Mouse (Mus musculus) heart, embryonic 13.5 days (tissue): ENCODE results near the gene Trp53tg5. TPM values are rescaled to one million over a fixed set of nuclear protein-coding genes. Genes with fewer than 3 reads are reported as not detected.
A peak's percentile ranks its signal among the peaks of the same experiment; 100 is the strongest.

Experiments
- ATAC-seq: fragments of 200-750 bp; cut with Nextera tagmentation; 2 replicates; pipeline ENCODE4 v1.8.0; 2017; ENCODE audit warnings: moderate TSS enrichment; ENCODE audit not compliant: insufficient number of reproducible peaks, low FRiP score, low TSS enrichment; ENCODE audit errors: extremely low read depth
- H3K27ac ChIP-seq: fragments of 300-500 bp; sonication (generic); replicated peaks from 2 replicates; pipeline ENCODE4 v1.5.1; 2015; ENCODE audit warnings: moderate library complexity, mild to moderate bottlenecking, inconsistent platforms
- H3K27me3 ChIP-seq: fragments of 300-500 bp; sonication (generic); replicated peaks from 2 replicates; pipeline ENCODE4 v1.6.1; 2015; ENCODE audit warnings: mild to moderate bottlenecking, inconsistent platforms
- H3K36me3 ChIP-seq: fragments of 300-500 bp; sonication (generic); 2 replicates; pipeline ENCODE4 v1.6.1; 2015; ENCODE audit warnings: mild to moderate bottlenecking, inconsistent platforms
- H3K4me1 ChIP-seq: fragments of 300-500 bp; sonication (generic); 2 replicates; pipeline ENCODE4 v1.6.1; 2015; ENCODE audit warnings: inconsistent platforms
- H3K4me2 ChIP-seq: fragments of 300-500 bp; sonication (generic); 2 replicates; pipeline ENCODE4 v1.6.1; 2015; ENCODE audit warnings: inconsistent platforms, mild to moderate bottlenecking, moderate library complexity
- H3K4me3 ChIP-seq: fragments of 300-500 bp; sonication (generic); 2 replicates; pipeline ENCODE4 v1.5.1; 2015; ENCODE audit warnings: moderate library complexity, mild to moderate bottlenecking, inconsistent platforms
- H3K9ac ChIP-seq: fragments of 300-500 bp; sonication (generic); 2 replicates; pipeline ENCODE4 v1.6.1; 2015; ENCODE audit warnings: inconsistent platforms, mild to moderate bottlenecking, moderate library complexity
- H3K9me3 ChIP-seq: fragments of 300-500 bp; sonication (generic); 2 replicates; pipeline ENCODE4 v1.6.1; 2016; ENCODE audit warnings: inconsistent platforms
- WGBS: fragments of 180-500 bp; shearing (Covaris S2); methylation state at CpG from one replicate; pipeline ENCODE4 v1.1.7; 2015; ENCODE audit warnings: mixed read lengths; 5-methylcytosine and 5-hydroxymethylcytosine counted together
- polyA plus RNA-seq: library from polyadenylated mRNA; unstranded; fragments of >200 nt; fragmentation: Nextera tagmentation; extraction: Ambion mirVana; gene quantifications from 2 replicates; pipeline ENCODE4 v1.2.1, GENCODE M21; 2015

The Trp53tg5 gene
- polyA plus RNA-seq, 1 experiment from 2014 or later = not detected

- Histone ChIP-seq H3K36me3 (no peaks in the 10 kb centered on the region; the same call in 1 of the 2 replicates), H3K4me2 (no peak overlapping the region), H3K9me3 (no peaks in the 10 kb centered on the region), H3K9ac (no peak overlapping the region), H3K27me3 (no peaks in the 10 kb centered on the region), H3K4me3 (no peak overlapping the region), H3K27ac (peak overlapping the region; percentile 66), H3K4me1 (0 out of 2 replicates have a peak, but pooled peaks cover 4% of the 10 kb centered on the region)
- no peak for ATAC-seq
- 48% methylated on average over 11 of the region's 14 CpGs for WGBS
Measured at GRCm38 (mm10) chr2:164512121-164512909, 38.8 kb upstream of the Trp53tg5 start.

GRCm38 (mm10) chr2:164510621-164511190 is 37.2 kb upstream of the Trp53tg5 start:
- Histone ChIP-seq H3K9ac (no peak overlapping the region; the same call in 1 of the 2 replicates), H3K36me3 (peaks cover 15% of the 10 kb centered on the region), H3K4me1 (0 out of 2 replicates have a peak, but pooled peaks cover 4% of the 10 kb centered on the region), H3K27me3 (no peaks in the 10 kb centered on the region), H3K4me3 (no peak overlapping the region), H3K27ac (no peak overlapping the region), H3K4me2 (no peak overlapping the region), H3K9me3 (no peaks in the 10 kb centered on the region)
- no peak for ATAC-seq
- WGBS = 30% methylated on average over 4 of the region's 5 CpGs

GRCm38 (mm10) chr2:164507811-164508210 is 34.3 kb upstream of the Trp53tg5 start:
- no peaks in the 10 kb centered on the region for H3K27me3 ChIP-seq
- no peak for ATAC-seq

GRCm38 (mm10) chr2:164505619-164506347 is 32.3 kb upstream of the Trp53tg5 start:
- H3K27me3 ChIP-seq = no peaks in the 10 kb centered on the region
- H3K9me3 ChIP-seq = peaks cover 11% of the 10 kb centered on the region
- no peak overlapping the region for H3K9ac ChIP-seq
- WGBS = 89% methylated on average over 4 of the region's 4 CpGs
- H3K4me1 ChIP-seq = 0 out of 2 replicates have a peak, but pooled peaks cover 4% of the 10 kb centered on the region
- no peak overlapping the region for H3K27ac ChIP-seq
- no peak overlapping the region for H3K4me3 ChIP-seq
- H3K4me2 ChIP-seq = no peak overlapping the region
- ATAC-seq = no peak
- peaks cover 64% of the 10 kb centered on the region for H3K36me3 ChIP-seq

More at GRCm38 (mm10) chr2:164507811-164508210, 34.3 kb upstream of the Trp53tg5 start:
- WGBS = 85% methylated on average over 19 of the region's 19 CpGs
- no peak overlapping the region for H3K4me2 ChIP-seq
- H3K9me3 ChIP-seq = peaks cover 11% of the 10 kb centered on the region
- no peak overlapping the region for H3K27ac ChIP-seq
- H3K9ac ChIP-seq = no peak overlapping the region
- 0 out of 2 replicates have a peak, but pooled peaks cover 4% of the 10 kb centered on the region for H3K4me1 ChIP-seq
- H3K4me3 ChIP-seq = no peak overlapping the region
- peaks cover 44% of the 10 kb centered on the region for H3K36me3 ChIP-seq

GRCm38 (mm10) chr2:164504919-164505318 is 31.4 kb upstream of the Trp53tg5 start:
- Histone ChIP-seq H3K27ac (no peak overlapping the region), H3K4me1 (no peaks in the 10 kb centered on the region), H3K36me3 (peaks cover 72% of the 10 kb centered on the region), H3K27me3 (no peaks in the 10 kb centered on the region), H3K9ac (no peak overlapping the region), H3K4me2 (no peak overlapping the region), H3K9me3 (peaks cover 11% of the 10 kb centered on the region), H3K4me3 (no peak overlapping the region)
- ATAC-seq = no peak
- WGBS = 93% methylated on average over 3 of the region's 3 CpGs

- Histone ChIP-seq H3K27me3 (no peaks in the 10 kb centered on the region), H3K9me3 (peaks cover 11% of the 10 kb centered on the region), H3K4me1 (peaks cover 17% of the 10 kb centered on the region), H3K27ac (no peak overlapping the region), H3K4me2 (no peak overlapping the region), H3K4me3 (no peak overlapping the region), H3K36me3 (peaks cover 64% of the 10 kb centered on the region), H3K9ac (no peak overlapping the region)
- ATAC-seq = no peak
- 96% methylated on average over 7 of the region's 7 CpGs for WGBS
Measured at GRCm38 (mm10) chr2:164500511-164500910, 27.0 kb upstream of the Trp53tg5 start.

GRCm38 (mm10) chr2:164499317-164499716 is 25.8 kb upstream of the Trp53tg5 start:
- Histone ChIP-seq H3K27me3 (no peaks in the 10 kb centered on the region), H3K27ac (no peak overlapping the region), H3K4me2 (no peak overlapping the region), H3K4me3 (no peak overlapping the region), H3K4me1 (peaks cover 17% of the 10 kb centered on the region), H3K36me3 (peaks cover 52% of the 10 kb centered on the region), H3K9me3 (peaks cover 4% of the 10 kb centered on the region; the same call in 1 of the 2 replicates), H3K9ac (no peak overlapping the region)
- WGBS = 67% methylated on average over 5 of the region's 5 CpGs
- no peak for ATAC-seq

- no peak for ATAC-seq
- H3K9ac ChIP-seq = peak overlapping the region; percentile 88
- no peaks in the 10 kb centered on the region for H3K9me3 ChIP-seq
- H3K27me3 ChIP-seq = no peaks in the 10 kb centered on the region
- 4% methylated on average over 21 of the region's 21 CpGs for WGBS
- H3K36me3 ChIP-seq = peaks cover 36% of the 10 kb centered on the region
- H3K27ac ChIP-seq = no peak overlapping the region
- peaks cover 17% of the 10 kb centered on the region for H3K4me1 ChIP-seq
- H3K4me2 ChIP-seq = peak overlapping the region; percentile 99
- peak overlapping the region; percentile 93 for H3K4me3 ChIP-seq
Measured at GRCm38 (mm10) chr2:164497691-164498268, 24.3 kb upstream of the Trp53tg5 start.

- Histone ChIP-seq H3K9ac (peak within 1 kb of the TSS; percentile 88), H3K4me3 (peak within 1 kb of the TSS; percentile 93), H3K27ac (peak within 1 kb of the TSS; percentile 49; the same call in 1 of the 2 replicates), H3K4me2 (peak within 1 kb of the TSS; percentile 99), H3K4me1 (peaks cover 17% of the 10 kb centered on the region), H3K36me3 (peaks cover 29% of the 10 kb centered on the region), H3K9me3 (no peaks in the 10 kb centered on the region), H3K27me3 (no peaks in the 10 kb centered on the region)
- peak; percentile 83 for ATAC-seq
- 4% methylated on average over 43 of the region's 43 CpGs for WGBS
Measured at GRCm38 (mm10) chr2:164496847-164497690, 23.5 kb upstream of the Trp53tg5 start, which contains the start of gene Pigt. Pigt (plus strand) TSS chr2:164497520.

GRCm38 (mm10) chr2:164496331-164496730 is 22.8 kb upstream of the Trp53tg5 start:
- 49% methylated on average over 1 of the region's 1 CpGs for WGBS
- no peak overlapping the region for H3K9ac ChIP-seq
- H3K4me1 ChIP-seq = peaks cover 17% of the 10 kb centered on the region
- H3K9me3 ChIP-seq = no peaks in the 10 kb centered on the region
- no peak overlapping the region for H3K27ac ChIP-seq
- H3K4me2 ChIP-seq = peak overlapping the region; percentile 99
- peaks cover 29% of the 10 kb centered on the region for H3K36me3 ChIP-seq
- no peaks in the 10 kb centered on the region for H3K27me3 ChIP-seq
- no peak for ATAC-seq
- peak overlapping the region; percentile 93 for H3K4me3 ChIP-seq
